Mouse (Mus musculus): ENCODE results near the gene Stx18.
A peak's percentile ranks its signal among the peaks of the same experiment; 100 is the strongest.

Stx18 gene

GRCm38 (mm10) chr5:38078575-38078974, 40.0 kb downstream of the Stx18 start:
- DNase-seq (ENCODE audit: low read depth, low spot score), result no peak

- no peak for DNase-seq (ENCODE audit: low read depth, low spot score)
Measured at GRCm38 (mm10) chr5:38080472-38080871, 41.9 kb downstream of the Stx18 start.

GRCm38 (mm10) chr5:38082589-38082988, 44.0 kb downstream of the Stx18 start:
- no peak for DNase-seq (ENCODE audit: low read depth, low spot score)

GRCm38 (mm10) chr5:38083362-38083761, 44.8 kb downstream of the Stx18 start:
- DNase-seq (ENCODE audit: low read depth, low spot score), result no peak

- DNase-seq (ENCODE audit: low read depth, low spot score), result no peak
Measured at GRCm38 (mm10) chr5:38084616-38085015, 46.1 kb downstream of the Stx18 start.

GRCm38 (mm10) chr5:38085561-38086392, 47.2 kb downstream of the Stx18 start:
- no peak for DNase-seq (ENCODE audit: low read depth, low spot score)

GRCm38 (mm10) chr5:38090111-38090510, 51.6 kb downstream of the Stx18 start:
- no peak for DNase-seq (ENCODE audit: low read depth, low spot score)

- DNase-seq (ENCODE audit: low read depth, low spot score), result no peak
Measured at GRCm38 (mm10) chr5:38090581-38090980, 52.0 kb downstream of the Stx18 start.

GRCm38 (mm10) chr5:38091046-38091965, 52.8 kb downstream of the Stx18 start:
- DNase-seq (ENCODE audit: low read depth, low spot score), result peak; percentile 32

GRCm38 (mm10) chr5:38091966-38092304, 53.4 kb downstream of the Stx18 start:
- DNase-seq (ENCODE audit: low read depth, low spot score), result no peak

- DNase-seq (ENCODE audit: low read depth, low spot score), result no peak
Measured at GRCm38 (mm10) chr5:38094331-38094730, 55.8 kb downstream of the Stx18 start.

- peak; percentile 12 for DNase-seq (ENCODE audit: low read depth, low spot score)
Measured at GRCm38 (mm10) chr5:38097501-38098093, 59.1 kb downstream of the Stx18 start.

GRCm38 (mm10) chr5:38099139-38099676, 60.7 kb downstream of the Stx18 start:
- no peak for DNase-seq (ENCODE audit: low read depth, low spot score)

- DNase-seq (ENCODE audit: low read depth, low spot score), result no peak
Measured at GRCm38 (mm10) chr5:38102945-38103344, 64.4 kb downstream of the Stx18 start.

- DNase-seq (ENCODE audit: low read depth, low spot score), result no peak
Measured at GRCm38 (mm10) chr5:38106080-38106697, 67.6 kb downstream of the Stx18 start.

- DNase-seq (ENCODE audit: low read depth, low spot score), result no peak
Measured at GRCm38 (mm10) chr5:38106807-38107206, 68.3 kb downstream of the Stx18 start.

GRCm38 (mm10) chr5:38114526-38114925, 76.0 kb downstream of the Stx18 start:
- DNase-seq (ENCODE audit: low read depth, low spot score), result no peak

- no peak for DNase-seq (ENCODE audit: low read depth, low spot score)
Measured at GRCm38 (mm10) chr5:38117056-38117455, 78.5 kb downstream of the Stx18 start.

- DNase-seq (ENCODE audit: low read depth, low spot score), result no peak
Measured at GRCm38 (mm10) chr5:38119268-38119667, 80.7 kb downstream of the Stx18 start.

- no peak for DNase-seq (ENCODE audit: low read depth, low spot score)
Measured at GRCm38 (mm10) chr5:38121699-38122098, 83.2 kb downstream of the Stx18 start.

GRCm38 (mm10) chr5:38126519-38127306, 88.2 kb downstream of the Stx18 start:
- DNase-seq (ENCODE audit: low read depth, low spot score), result no peak
